Mouse (Mus musculus): ENCODE measurements around the gene Fmnl3. TPM values are rescaled to one million over a fixed set of nuclear protein-coding genes. Genes with fewer than 3 reads are reported as not detected.

Gene Fmnl3
- polyA plus RNA-seq (2015; fragmentation: Nextera tagmentation; extraction: Ambion mirVana), result 10.6 and 10.8 TPM in 2 replicates

GRCm38 (mm10) chr15:99370259-99370691 is at the start of gene Fmnl3:
Fmnl3 (minus strand) TSS chr15:99370482.
- peak; percentile 95 for ATAC-seq
- H3K9me3 ChIP-seq (ENCODE audit: control insufficient read depth, low read length), result no peaks in the 10 kb centered on the region
- no peaks in the 10 kb centered on the region for H3K27me3 ChIP-seq (replicated peaks; ENCODE audit: control insufficient read depth, insufficient read depth, low read length)
- peak within 1 kb of the TSS; percentile 89 for H3K9ac ChIP-seq (ENCODE audit: low read depth, low read length)
- peaks cover 17% of the 10 kb centered on the region for H3K4me1 ChIP-seq (ENCODE audit: control insufficient read depth, insufficient read depth, low read length)
- H3K27ac ChIP-seq (ENCODE audit: low read length), result peak within 1 kb of the TSS; percentile 91
- H3K36me3 ChIP-seq (ENCODE audit: control insufficient read depth, insufficient read depth, low read length), result no peaks in the 10 kb centered on the region
- H3K4me3 ChIP-seq (ENCODE audit: low read length), result peak within 1 kb of the TSS; percentile 85
- peak within 1 kb of the TSS; percentile 95 for H3K4me2 ChIP-seq (ENCODE audit: low read depth, low read length)
- WGBS, result 1% methylated on average over 44 of the region's 48 CpGs

GRCm38 (mm10) chr15:99417692-99418271 is 47.5 kb upstream of the Fmnl3 start:
- Histone ChIP-seq H3K4me1 (ENCODE audit: control insufficient read depth, insufficient read depth, low read length) (peaks cover 16% of the 10 kb centered on the region), H3K4me3 (ENCODE audit: low read length) (no peak overlapping the region), H3K9ac (ENCODE audit: low read depth, low read length) (no peak overlapping the region), H3K27me3 (replicated peaks; ENCODE audit: control insufficient read depth, insufficient read depth, low read length) (no peaks in the 10 kb centered on the region), H3K4me2 (ENCODE audit: low read depth, low read length) (no peak overlapping the region), H3K27ac (ENCODE audit: low read length) (no peak overlapping the region), H3K9me3 (ENCODE audit: control insufficient read depth, low read length) (no peaks in the 10 kb centered on the region), H3K36me3 (ENCODE audit: control insufficient read depth, insufficient read depth, low read length) (no peaks in the 10 kb centered on the region)
- WGBS, result 29% methylated on average over 17 of the region's 17 CpGs
- ATAC-seq, result no peak

- no peak for ATAC-seq
- no peaks in the 10 kb centered on the region for H3K9me3 ChIP-seq (ENCODE audit: control insufficient read depth, low read length)
- no peak overlapping the region for H3K4me2 ChIP-seq (ENCODE audit: low read depth, low read length)
- H3K36me3 ChIP-seq (ENCODE audit: control insufficient read depth, insufficient read depth, low read length), result no peaks in the 10 kb centered on the region
- no peak overlapping the region for H3K4me3 ChIP-seq (ENCODE audit: low read length)
- H3K4me1 ChIP-seq (ENCODE audit: control insufficient read depth, insufficient read depth, low read length), result peaks cover 16% of the 10 kb centered on the region
- no peak overlapping the region for H3K9ac ChIP-seq (ENCODE audit: low read depth, low read length)
- WGBS, result 35% methylated on average over 4 of the region's 4 CpGs
- no peaks in the 10 kb centered on the region for H3K27me3 ChIP-seq (replicated peaks; ENCODE audit: control insufficient read depth, insufficient read depth, low read length)
- no peak overlapping the region for H3K27ac ChIP-seq (ENCODE audit: low read length)
Observed at GRCm38 (mm10) chr15:99416957-99417356, 46.7 kb upstream of the Fmnl3 start.

DNA sequence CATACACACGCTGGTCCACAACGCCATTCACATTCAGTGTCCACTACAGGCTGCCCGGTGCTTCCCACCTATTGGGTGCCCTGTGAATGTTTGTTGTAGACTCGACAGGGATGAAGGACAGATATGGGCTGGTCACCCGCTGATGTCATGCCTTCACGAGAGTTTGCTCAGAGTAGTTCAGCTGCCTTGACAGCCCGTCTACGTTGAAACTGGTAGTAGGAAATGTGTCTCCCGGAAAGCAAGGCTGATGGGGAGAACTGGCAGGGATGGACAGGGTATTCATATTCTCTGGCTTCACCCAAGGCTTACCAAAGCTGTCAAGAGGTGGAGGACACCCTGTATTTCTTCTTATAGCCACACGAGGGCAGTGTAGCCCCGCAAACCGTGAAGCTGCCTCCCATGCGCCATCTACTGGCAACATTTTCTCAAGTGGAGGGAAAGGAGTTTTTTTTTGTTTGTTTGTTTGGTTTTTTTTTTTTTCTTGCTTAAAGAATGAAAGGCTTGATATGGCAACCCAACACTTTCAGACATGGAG is 46.1 kb upstream of the Fmnl3 start:
- Histone ChIP-seq H3K4me3 (ENCODE audit: low read length) (no peak overlapping the region), H3K27ac (ENCODE audit: low read length) (no peak overlapping the region), H3K4me1 (ENCODE audit: control insufficient read depth, insufficient read depth, low read length) (peaks cover 15% of the 10 kb centered on the region), H3K9ac (ENCODE audit: low read depth, low read length) (no peak overlapping the region), H3K27me3 (replicated peaks; ENCODE audit: control insufficient read depth, insufficient read depth, low read length) (no peaks in the 10 kb centered on the region), H3K4me2 (ENCODE audit: low read depth, low read length) (no peak overlapping the region), H3K9me3 (ENCODE audit: control insufficient read depth, low read length) (no peaks in the 10 kb centered on the region), H3K36me3 (ENCODE audit: control insufficient read depth, insufficient read depth, low read length) (no peaks in the 10 kb centered on the region)
- peak; percentile 22 for ATAC-seq
- 18% methylated on average over 13 of the region's 13 CpGs for WGBS

GRCm38 (mm10) chr15:99415793-99416192 is 45.5 kb upstream of the Fmnl3 start:
- ATAC-seq, result no peak
- H3K4me1 ChIP-seq (ENCODE audit: control insufficient read depth, insufficient read depth, low read length), result peaks cover 8% of the 10 kb centered on the region
- H3K36me3 ChIP-seq (ENCODE audit: control insufficient read depth, insufficient read depth, low read length), result no peaks in the 10 kb centered on the region
- H3K4me2 ChIP-seq (ENCODE audit: low read depth, low read length), result no peak overlapping the region
- no peaks in the 10 kb centered on the region for H3K27me3 ChIP-seq (replicated peaks; ENCODE audit: control insufficient read depth, insufficient read depth, low read length)
- H3K27ac ChIP-seq (ENCODE audit: low read length), result no peak overlapping the region
- no peak overlapping the region for H3K4me3 ChIP-seq (ENCODE audit: low read length)
- no peak overlapping the region for H3K9ac ChIP-seq (ENCODE audit: low read depth, low read length)
- no peaks in the 10 kb centered on the region for H3K9me3 ChIP-seq (ENCODE audit: control insufficient read depth, low read length)
- 19% methylated on average over 2 of the region's 2 CpGs for WGBS

GRCm38 (mm10) chr15:99411747-99412146 is 41.5 kb upstream of the Fmnl3 start:
- Histone ChIP-seq H3K27ac (ENCODE audit: low read length) (no peak overlapping the region), H3K36me3 (ENCODE audit: control insufficient read depth, insufficient read depth, low read length) (peaks cover 17% of the 10 kb centered on the region), H3K27me3 (replicated peaks; ENCODE audit: control insufficient read depth, insufficient read depth, low read length) (no peaks in the 10 kb centered on the region), H3K4me2 (ENCODE audit: low read depth, low read length) (no peak overlapping the region), H3K9me3 (ENCODE audit: control insufficient read depth, low read length) (no peaks in the 10 kb centered on the region), H3K4me1 (ENCODE audit: control insufficient read depth, insufficient read depth, low read length) (no peaks in the 10 kb centered on the region), H3K9ac (ENCODE audit: low read depth, low read length) (no peak overlapping the region), H3K4me3 (ENCODE audit: low read length) (no peak overlapping the region)
- no peak for ATAC-seq
- WGBS, result 54% methylated on average over 14 of the region's 14 CpGs

- Histone ChIP-seq H3K27ac (ENCODE audit: low read length) (no peak overlapping the region), H3K36me3 (ENCODE audit: control insufficient read depth, insufficient read depth, low read length) (peaks cover 29% of the 10 kb centered on the region), H3K9me3 (ENCODE audit: control insufficient read depth, low read length) (no peaks in the 10 kb centered on the region), H3K4me1 (ENCODE audit: control insufficient read depth, insufficient read depth, low read length) (peaks cover 6% of the 10 kb centered on the region; the same call in 1 of the 2 replicates), H3K27me3 (replicated peaks; ENCODE audit: control insufficient read depth, insufficient read depth, low read length) (no peaks in the 10 kb centered on the region), H3K9ac (ENCODE audit: low read depth, low read length) (no peak overlapping the region), H3K4me3 (ENCODE audit: low read length) (no peak overlapping the region), H3K4me2 (ENCODE audit: low read depth, low read length) (no peak overlapping the region)
- ATAC-seq, result no peak
- WGBS, result 93% methylated on average over 9 of the region's 9 CpGs
Observed at GRCm38 (mm10) chr15:99408845-99409244, 38.6 kb upstream of the Fmnl3 start.

GRCm38 (mm10) chr15:99406986-99407570 is 36.8 kb upstream of the Fmnl3 start:
- Histone ChIP-seq H3K4me1 (ENCODE audit: control insufficient read depth, insufficient read depth, low read length) (peaks cover 9% of the 10 kb centered on the region), H3K27me3 (replicated peaks; ENCODE audit: control insufficient read depth, insufficient read depth, low read length) (no peaks in the 10 kb centered on the region), H3K4me2 (ENCODE audit: low read depth, low read length) (no peak overlapping the region), H3K27ac (ENCODE audit: low read length) (no peak overlapping the region), H3K4me3 (ENCODE audit: low read length) (no peak overlapping the region), H3K9ac (ENCODE audit: low read depth, low read length) (no peak overlapping the region), H3K9me3 (ENCODE audit: control insufficient read depth, low read length) (no peaks in the 10 kb centered on the region), H3K36me3 (ENCODE audit: control insufficient read depth, insufficient read depth, low read length) (peaks cover 31% of the 10 kb centered on the region)
- no peak for ATAC-seq
- WGBS, result 92% methylated on average over 15 of the region's 15 CpGs

GRCm38 (mm10) chr15:99405150-99405549 is 34.9 kb upstream of the Fmnl3 start:
- peaks cover 31% of the 10 kb centered on the region for H3K36me3 ChIP-seq (ENCODE audit: control insufficient read depth, insufficient read depth, low read length)
- H3K9ac ChIP-seq (ENCODE audit: low read depth, low read length), result no peak overlapping the region
- peaks cover 16% of the 10 kb centered on the region for H3K4me1 ChIP-seq (ENCODE audit: control insufficient read depth, insufficient read depth, low read length)
- no peaks in the 10 kb centered on the region for H3K9me3 ChIP-seq (ENCODE audit: control insufficient read depth, low read length)
- no peaks in the 10 kb centered on the region for H3K27me3 ChIP-seq (replicated peaks; ENCODE audit: control insufficient read depth, insufficient read depth, low read length)
- 86% methylated on average over 9 of the region's 9 CpGs for WGBS
- H3K4me3 ChIP-seq (ENCODE audit: low read length), result no peak overlapping the region
- no peak for ATAC-seq
- H3K27ac ChIP-seq (ENCODE audit: low read length), result no peak overlapping the region
- no peak overlapping the region for H3K4me2 ChIP-seq (ENCODE audit: low read depth, low read length)
